Mouse (Mus musculus): ENCODE measurements around the gene Klf9.

Gene Klf9

DNA sequence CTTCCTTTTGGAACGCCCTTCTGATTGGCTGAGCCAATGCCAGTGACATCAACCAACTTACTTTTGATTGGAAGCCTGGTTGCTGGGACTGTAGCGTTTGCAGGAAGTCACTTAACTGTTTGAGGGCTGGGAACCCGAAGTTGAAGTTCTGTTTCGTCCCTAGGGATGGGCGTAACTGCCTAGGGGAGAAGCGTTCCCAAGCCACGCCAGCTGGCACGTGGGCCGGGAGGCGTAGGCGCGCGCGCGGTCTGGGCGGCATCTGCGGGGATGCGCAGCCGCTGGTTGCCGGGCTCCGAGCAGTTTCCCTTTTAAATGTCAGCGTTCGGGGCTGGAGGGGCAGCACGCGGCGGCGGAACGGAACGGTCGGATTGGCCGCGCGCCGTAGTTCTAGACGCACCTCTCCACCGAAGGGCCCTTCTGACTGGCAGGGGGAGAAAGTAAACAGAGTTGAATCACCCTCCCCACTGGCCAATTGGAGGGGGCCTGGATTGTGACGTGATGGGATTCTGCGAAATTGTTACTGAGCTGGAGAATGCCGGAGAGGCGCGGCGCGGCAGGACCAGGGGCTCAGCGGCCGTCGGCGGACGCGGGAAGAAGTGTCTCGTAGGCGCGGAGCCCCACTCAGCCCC lies at the start of gene Klf9:
Gene Klf9, plus strand, starts transcription at position 538 of the 629 bp plus-strand sequence.
- peak; percentile 85 for DNase-seq (ENCODE audit: low spot score)

DNA sequence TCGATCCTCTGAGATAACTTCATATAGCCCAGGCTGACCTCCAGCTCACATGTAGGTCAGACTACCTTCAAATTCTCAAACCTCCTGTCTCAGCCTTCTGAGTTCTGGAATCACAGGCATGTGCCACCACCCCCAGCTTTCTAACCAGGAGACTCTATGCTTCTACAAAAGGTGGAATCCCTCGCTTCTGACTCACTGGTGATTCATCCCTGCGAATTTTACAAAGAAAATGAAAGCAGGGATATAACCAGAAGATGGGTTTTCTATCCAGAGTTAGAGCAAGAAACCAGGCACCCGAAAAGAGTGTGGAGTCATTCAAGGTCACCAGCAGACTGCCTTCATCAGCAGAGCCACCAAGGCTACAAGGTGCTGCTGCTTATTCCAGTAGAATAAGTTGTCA lies 49.4 kb upstream of the Klf9 start:
- no peak for DNase-seq (ENCODE audit: low spot score)

DNA sequence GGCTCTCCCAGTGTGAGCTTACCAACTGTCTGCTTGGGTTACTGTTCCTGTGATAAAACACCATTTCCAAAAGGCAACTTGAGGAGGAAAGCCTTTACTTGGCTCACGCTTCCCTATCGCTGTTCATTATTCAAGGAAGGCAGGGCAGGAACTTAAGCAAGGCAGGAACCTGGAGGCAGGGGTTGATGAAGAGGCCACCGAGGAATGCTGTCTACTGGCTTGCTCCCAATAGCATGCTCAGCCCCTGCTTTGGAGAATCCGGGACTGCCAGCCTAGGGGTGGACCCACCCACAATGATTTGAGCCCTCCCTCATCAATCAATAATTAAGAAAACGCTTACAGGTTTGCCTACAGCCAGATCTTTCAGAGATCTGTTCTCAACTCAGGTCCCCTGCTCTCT lies 47.5 kb upstream of the Klf9 start:
- DNase-seq (ENCODE audit: low spot score): no peak

- no peak for DNase-seq (ENCODE audit: low spot score)
These were observed 46.1 kb upstream of the Klf9 start for GRCm38 (mm10) chr19:23094906-23095305.

- no peak for DNase-seq (ENCODE audit: low spot score)
These were observed 34.2 kb upstream of the Klf9 start for GRCm38 (mm10) chr19:23106859-23107258.

GRCm38 (mm10) chr19:23107335-23107734 lies 33.7 kb upstream of the Klf9 start:
- no peak for DNase-seq (ENCODE audit: low spot score)

DNA sequence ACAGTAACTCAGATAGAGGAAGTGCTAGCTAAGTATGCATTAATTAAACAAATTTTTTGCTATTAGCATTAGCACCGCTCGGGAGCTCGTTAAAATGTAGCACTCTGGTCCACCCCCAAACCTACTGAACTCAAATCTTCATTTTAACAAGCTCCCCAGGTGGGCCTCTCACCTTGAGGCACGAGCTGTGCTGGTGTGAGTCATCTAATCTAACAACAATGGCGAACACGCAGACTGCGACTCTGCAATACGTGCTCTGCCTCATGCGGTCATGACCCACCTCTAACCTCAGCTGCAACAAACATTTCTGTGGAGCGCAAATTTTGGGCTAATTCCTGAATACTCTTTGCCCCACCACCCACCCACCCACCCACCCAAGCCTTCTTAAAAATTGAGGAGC lies 19.2 kb upstream of the Klf9 start:
- DNase-seq (ENCODE audit: low spot score): no peak

- no peak for DNase-seq (ENCODE audit: low spot score)
These were observed 16.9 kb upstream of the Klf9 start for GRCm38 (mm10) chr19:23124023-23124550.

DNA sequence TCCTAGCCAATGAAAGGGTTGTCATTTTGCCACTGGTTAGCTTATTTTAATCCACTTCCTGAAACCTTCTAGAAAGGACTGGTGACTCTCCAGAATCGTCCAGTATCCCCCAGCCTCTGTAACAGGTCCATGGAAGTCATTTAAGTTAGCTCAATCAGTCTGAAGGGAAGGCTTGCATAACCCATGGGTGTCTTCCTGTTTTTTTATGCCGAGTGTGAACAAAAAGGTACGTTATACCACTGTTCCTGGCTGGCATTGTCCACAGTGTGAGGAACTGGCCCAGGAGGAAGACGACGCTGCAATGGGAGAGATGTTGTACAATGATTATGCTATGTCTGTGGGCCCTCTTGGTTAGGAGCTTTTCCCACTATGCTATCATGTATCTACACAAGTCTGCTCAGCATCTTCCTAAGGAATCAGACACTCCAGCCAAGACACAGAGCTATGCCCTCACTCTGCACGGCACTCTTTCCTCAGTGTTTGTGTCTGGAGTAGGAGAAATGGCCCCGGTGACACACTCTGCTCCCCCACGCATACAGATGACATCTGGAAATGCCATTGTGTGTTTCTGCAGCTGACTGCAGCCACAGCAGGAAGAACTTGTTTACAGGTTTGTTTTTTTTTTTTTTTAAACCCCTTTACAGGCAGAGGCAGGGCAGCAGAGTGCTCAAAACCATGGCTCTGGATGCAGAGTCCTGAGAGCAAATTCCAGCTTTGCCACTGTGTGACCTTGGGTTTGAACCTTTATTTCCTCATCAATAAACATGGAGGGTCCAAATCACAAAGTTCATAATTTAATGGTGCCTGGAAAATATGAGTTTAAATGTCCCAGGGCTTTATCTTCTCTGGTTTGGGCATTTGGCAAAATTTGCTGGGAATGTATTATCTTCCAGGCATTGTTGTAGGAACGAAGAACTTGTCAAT lies 15.5 kb upstream of the Klf9 start:
- DNase-seq (ENCODE audit: low spot score): no peak

- DNase-seq (ENCODE audit: low spot score): no peak
These were observed 11.1 kb upstream of the Klf9 start for GRCm38 (mm10) chr19:23129908-23130307.

GRCm38 (mm10) chr19:23132106-23132635 lies 8.9 kb upstream of the Klf9 start:
- DNase-seq (ENCODE audit: low spot score): no peak

DNA sequence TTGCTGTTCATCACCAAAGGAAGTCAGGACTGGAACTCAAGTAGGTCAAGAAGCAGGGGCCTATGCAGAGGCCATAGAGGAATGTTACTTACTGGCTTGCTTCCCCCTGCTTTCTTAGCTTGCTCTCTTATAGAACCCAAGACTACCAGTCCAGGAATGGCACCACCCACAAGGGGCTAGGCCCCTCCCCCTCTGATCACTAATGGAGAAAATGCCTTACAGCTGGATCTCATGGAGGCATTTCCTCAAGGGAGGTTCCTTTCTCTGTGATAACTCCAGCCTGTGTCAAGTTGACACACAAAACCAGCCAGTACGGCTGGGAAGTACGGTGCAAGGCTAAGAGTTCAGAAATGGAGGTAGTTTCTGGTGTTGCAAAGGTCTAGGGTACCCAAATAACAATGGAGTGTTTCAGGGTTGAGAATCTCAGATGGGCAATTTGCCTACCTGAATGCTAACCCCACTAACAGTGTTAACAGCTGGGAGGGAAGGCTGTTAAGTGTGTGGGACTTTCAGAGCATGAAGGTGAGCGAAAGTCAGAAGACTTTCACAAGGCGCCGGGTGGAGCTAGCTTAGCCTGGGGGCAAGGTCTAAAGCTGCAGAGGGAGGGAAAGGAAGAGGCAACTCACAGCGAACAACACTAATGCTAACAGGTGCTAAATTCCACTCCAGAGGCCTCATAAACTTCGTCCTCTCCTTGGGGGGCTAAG lies 8.2 kb upstream of the Klf9 start:
- no peak for DNase-seq (ENCODE audit: low spot score)

- DNase-seq (ENCODE audit: low spot score): no peak
These were observed 7.5 kb upstream of the Klf9 start for GRCm38 (mm10) chr19:23133427-23134094.

GRCm38 (mm10) chr19:23134095-23134440 lies 7.0 kb upstream of the Klf9 start:
- peak; percentile 51 for DNase-seq (ENCODE audit: low spot score)

DNA sequence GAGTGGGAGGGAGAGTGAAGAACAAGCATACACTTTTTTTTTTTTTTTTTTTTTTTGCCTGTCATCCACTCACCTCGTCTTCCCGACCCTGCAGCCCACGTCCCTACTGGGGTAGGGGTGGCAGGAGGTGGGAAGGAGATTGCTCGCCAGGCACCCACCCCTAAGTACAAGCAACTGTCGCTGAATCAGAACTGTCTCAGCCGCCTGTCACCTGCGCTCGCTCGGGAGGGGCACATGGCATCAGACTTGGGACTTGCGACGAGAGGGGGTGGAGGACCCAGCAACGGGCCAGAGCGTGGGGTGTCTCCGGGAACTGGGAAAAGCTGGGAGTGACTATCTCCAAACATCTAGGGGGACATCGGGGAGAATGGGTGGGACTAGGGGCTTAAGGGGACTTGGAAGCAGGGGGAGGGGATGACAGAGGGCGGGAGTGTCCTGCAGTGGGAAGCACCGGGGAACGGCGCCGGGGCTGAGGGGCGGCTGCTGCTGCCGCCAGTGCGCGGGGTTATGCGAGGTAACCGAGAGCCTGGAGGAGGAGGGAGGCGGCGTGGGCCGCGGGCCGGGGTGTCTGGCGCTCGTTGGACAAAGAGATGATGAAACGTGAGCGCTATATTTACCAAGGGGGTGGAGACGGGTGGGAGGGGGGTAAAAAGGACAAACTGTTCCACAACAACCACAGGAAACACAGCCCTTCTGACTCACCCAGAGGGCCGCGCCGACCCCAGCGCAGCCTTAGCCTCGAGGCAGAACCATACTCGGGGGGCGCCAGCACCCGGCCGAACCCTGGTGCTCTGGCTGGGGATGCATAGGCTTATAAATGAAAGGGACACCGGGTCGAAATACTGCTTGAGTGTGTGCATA lies 6.4 kb upstream of the Klf9 start:
- peak; percentile 52 for DNase-seq (ENCODE audit: low spot score)

DNA sequence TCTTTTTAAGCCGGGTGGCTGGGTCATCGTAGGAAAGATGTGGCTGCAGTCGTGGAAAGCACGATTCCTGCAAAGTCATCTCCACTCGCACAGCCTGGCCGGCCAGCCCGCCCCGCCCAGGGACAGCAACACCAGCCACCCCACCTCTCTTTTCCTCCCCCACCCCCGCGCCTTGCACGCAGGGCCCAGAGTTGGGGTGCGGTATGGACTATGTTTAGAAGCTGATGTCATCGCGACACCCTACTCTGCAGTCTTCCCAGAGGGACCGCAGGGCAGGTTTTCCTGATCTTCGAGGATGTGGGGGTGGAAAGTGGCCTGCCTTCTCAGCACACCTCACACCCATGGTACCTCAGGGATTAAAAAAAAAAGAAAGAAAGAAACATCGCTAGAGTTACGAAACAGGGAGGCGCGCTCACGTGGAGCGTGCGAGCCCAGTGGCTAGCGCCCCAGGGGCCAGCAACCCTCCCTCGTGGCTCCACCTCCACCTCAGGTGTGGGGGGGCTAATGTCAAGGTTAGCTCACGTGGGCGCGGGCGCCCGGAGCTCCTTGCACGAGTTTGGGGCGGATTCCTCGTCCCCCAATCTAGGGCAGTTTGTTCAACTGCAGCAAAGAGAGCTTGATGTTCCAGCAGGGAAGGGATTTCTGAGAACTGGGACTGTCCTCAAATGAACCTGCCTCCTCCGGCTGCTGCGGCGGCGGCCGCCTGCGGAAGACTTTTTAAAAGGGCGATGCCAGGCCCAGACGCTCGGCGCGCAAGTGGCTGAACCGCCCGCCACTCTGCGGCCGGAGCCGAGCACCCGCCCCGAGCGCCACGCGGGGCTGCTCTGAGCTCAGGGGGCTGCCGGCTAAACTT lies 5.5 kb upstream of the Klf9 start:
- peak; percentile 82 for DNase-seq (ENCODE audit: low spot score)

- DNase-seq (ENCODE audit: low spot score): peak; percentile 58
These were observed 4.7 kb upstream of the Klf9 start for GRCm38 (mm10) chr19:23136202-23136850.

- no peak for DNase-seq (ENCODE audit: low spot score)
These were observed 3.7 kb upstream of the Klf9 start for GRCm38 (mm10) chr19:23137295-23137694.

DNA sequence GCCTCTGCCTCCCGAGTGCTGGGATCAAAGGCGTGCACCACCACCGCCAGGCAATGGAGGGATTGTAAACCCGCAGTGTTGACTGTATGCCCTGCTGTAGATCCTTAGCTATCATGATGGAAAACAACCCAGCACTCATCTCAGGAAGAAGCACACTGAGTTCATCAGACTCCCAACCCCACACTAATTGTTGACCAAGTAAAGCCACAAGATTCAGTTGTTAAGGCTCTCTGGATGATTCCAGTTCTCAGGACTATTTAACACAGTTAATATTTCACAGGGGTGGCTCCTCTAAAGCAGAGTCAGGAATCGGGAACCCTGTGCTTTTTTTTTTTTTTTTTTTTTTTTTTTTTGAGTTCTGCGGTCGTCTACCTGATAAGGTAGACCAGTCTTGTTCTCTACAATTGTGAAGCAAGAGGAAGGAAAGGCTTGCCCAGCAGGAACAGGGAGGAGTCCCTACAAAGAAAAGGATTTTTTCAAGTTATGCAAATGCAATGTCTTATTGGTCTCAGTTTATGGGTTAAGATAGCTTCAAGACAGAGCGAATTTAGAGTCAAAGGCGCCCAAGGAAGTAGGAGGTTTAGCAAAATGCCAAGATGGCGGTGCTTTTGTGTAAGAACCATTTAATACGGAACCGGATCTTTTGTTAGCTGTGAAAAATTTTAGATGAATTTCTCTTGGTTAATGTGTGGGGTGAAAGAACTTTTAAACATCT lies 1.1 kb upstream of the Klf9 start:
- no peak for DNase-seq (ENCODE audit: low spot score)
